Mouse (Mus musculus): ENCODE results near the gene Zfp710. TPM values are rescaled to one million over a fixed set of nuclear protein-coding genes. Genes with fewer than 3 reads are reported as not detected.

The Zfp710 gene
- polyA plus RNA-seq, 1 experiment = 7.7 TPM

DNA sequence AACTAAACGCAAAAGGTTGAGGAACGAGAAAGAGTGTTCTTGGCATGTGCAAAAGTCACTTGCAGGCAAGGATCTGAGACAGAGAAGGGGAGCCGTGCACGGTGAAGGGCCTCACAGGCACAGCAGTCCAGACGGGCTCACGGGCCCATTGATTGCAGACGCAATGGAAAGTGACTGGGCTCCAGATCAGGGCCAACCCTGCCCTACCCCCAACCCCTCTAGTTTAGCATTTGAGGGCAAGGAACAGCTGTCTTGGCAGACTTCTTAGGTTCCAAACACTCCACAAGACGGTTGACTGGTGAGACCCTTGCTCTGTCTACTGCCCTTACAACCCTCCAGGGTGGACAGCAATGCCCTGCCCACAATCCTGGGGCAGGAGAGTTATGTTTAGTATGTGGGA is 48.9 kb downstream of the Zfp710 start:
- peaks cover 6% of the 10 kb centered on the region; the same call in 1 of the 2 replicates for H3K4me1 ChIP-seq (ENCODE audit: control insufficient read depth, insufficient read depth, low read length)
- no peak for TF ChIP-seq POLR2A (IDR thresholded peaks at IDR 0.05; ENCODE audit: low read depth, low read length)
- no peak for TF ChIP-seq CTCF (IDR thresholded peaks at IDR 0.05; ENCODE audit: borderline replicate concordance, insufficient read depth, low read length)
- H3K27ac ChIP-seq (ENCODE audit: insufficient read depth, low read length) = no peak overlapping the region

DNA sequence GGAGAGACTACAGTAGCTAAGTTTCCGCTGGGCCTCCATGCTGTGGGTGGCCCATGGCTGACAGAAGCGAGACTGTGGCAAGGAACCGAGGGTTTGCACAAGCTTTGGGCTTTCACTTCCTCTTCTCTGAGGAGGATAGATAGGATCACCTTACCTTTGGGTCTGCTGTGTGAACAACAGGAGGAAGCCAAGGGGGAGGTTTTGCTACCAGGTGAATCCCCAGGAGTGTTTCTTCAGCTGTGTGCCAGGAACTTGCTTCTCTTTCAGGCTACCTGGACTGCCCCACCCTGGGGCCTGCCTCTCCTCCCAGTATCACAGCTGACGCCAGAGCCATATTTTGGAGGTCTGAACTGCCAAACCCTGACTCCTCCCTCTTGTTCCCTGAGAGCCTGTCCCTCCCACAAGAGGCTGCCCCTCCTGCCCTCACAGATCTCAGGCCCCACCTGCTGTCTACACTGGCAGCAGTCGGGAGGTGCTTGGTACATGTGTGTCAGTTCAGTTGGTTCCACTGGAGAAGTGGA is 50.4 kb downstream of the Zfp710 start:
- no peak for TF ChIP-seq POLR2A (IDR thresholded peaks at IDR 0.05; ENCODE audit: low read depth, low read length)
- TF ChIP-seq CTCF (IDR thresholded peaks at IDR 0.05; ENCODE audit: borderline replicate concordance, insufficient read depth, low read length) = no peak
- no peaks in the 10 kb centered on the region for H3K4me1 ChIP-seq (ENCODE audit: control insufficient read depth, insufficient read depth, low read length)
- H3K27ac ChIP-seq (ENCODE audit: insufficient read depth, low read length) = no peak overlapping the region
- H3K4me3 ChIP-seq (ENCODE audit: insufficient read depth, low read length) = no peak overlapping the region

More for the DNA sequence above, 48.9 kb downstream of the Zfp710 start:
- no peak overlapping the region for H3K4me3 ChIP-seq (ENCODE audit: insufficient read depth, low read length)

DNA sequence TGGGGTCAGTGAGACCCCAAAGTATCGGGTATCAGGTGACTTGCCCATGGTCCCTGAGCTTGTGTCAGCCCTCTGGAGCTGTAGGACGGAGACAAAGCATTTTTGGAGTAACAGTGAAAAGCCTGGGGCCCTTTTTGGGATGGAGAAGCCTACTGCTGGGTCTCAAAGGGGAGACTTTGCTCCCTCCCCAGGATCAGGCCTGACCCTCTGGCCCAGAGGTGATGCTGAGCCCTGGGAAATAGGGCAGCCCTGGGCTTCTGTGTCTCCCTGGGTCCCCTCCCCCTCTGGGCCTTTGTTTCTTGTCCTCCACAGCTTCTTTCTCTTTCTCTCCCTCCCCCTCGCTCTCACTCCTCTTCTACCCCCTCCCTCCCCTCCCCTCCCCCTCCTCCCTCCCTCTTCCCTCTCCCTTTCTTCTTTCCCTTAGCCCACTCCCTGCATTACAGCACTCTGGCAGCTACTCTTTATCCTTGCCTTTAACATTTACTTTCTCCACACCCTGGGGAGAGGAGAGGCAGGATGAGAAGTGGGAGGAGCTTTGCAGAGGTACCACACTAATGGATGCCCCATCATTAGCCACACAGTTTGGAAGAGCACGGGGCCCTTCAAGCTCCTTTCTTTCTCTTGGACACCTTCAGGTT is 51.5 kb downstream of the Zfp710 start:
- no peak for TF ChIP-seq CTCF (IDR thresholded peaks at IDR 0.05; ENCODE audit: borderline replicate concordance, insufficient read depth, low read length)
- TF ChIP-seq POLR2A (IDR thresholded peaks at IDR 0.05; ENCODE audit: low read depth, low read length) = no peak
- Histone ChIP-seq H3K27ac (ENCODE audit: insufficient read depth, low read length) (no peak overlapping the region), H3K4me1 (ENCODE audit: control insufficient read depth, insufficient read depth, low read length) (no peaks in the 10 kb centered on the region), H3K4me3 (ENCODE audit: insufficient read depth, low read length) (no peak overlapping the region)

DNA sequence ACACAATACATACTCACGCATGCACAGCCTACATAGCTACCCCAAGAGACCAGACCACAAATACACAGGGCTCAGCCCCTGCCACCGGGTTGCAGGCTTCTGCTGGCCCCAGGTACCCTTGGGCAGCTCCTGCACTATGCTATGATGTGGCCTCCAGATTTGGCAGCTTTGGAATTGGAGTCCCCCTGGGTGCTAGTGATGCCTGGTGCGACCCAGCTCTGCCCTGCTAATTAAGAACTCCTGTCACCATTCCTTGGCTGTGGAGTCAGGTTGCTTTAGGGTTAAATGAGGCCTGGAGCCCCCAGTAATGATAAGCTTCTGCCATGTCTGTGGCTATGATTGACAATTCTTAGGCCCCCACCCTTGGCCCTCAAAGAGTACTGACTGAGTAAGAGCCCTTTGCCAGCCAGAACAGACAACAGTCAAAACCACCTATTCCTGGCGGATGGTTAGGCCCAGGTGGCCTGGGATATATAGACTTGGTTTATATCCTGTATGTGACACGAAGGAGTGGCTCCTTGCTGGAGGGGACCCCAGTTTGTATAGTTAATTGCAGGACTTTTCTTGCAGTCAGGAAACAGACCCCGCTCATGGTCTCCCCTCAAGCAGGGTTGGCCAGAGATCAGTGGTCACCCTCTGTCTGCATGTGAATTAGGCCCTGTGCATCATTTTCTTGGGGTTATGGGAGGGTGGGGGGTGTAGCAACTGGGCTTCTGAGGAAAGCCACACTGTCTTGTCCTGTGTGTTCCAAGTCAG is 52.5 kb downstream of the Zfp710 start:
- TF ChIP-seq CTCF (IDR thresholded peaks at IDR 0.05; ENCODE audit: borderline replicate concordance, insufficient read depth, low read length) = no peak
- no peak for TF ChIP-seq POLR2A (IDR thresholded peaks at IDR 0.05; ENCODE audit: low read depth, low read length)
- H3K27ac ChIP-seq (ENCODE audit: insufficient read depth, low read length) = no peak overlapping the region
- no peak overlapping the region for H3K4me3 ChIP-seq (ENCODE audit: insufficient read depth, low read length)
- H3K4me1 ChIP-seq (ENCODE audit: control insufficient read depth, insufficient read depth, low read length) = no peaks in the 10 kb centered on the region

DNA sequence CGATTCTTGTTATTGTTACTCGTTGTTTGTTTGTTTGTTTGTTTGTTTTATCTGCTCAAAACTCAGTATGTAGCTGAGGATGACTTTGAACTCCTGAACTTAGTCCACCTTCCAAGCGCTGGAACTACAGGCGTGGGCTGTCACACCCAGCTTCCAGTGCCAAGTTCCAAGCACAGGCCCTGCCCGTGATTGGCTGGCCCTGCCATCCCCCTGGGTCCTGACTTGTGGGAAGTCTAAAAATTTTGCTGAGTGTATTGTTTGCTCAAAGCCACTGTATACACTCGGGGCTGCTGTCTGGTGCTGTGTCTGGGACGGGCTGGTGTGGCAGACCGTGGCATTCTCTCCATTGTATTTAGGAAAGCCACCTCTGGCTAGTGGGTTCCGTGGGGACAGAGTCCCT is 53.2 kb downstream of the Zfp710 start:
- Histone ChIP-seq H3K4me1 (ENCODE audit: control insufficient read depth, insufficient read depth, low read length) (no peaks in the 10 kb centered on the region), H3K27ac (ENCODE audit: insufficient read depth, low read length) (no peak overlapping the region), H3K4me3 (ENCODE audit: insufficient read depth, low read length) (no peak overlapping the region)
- TF ChIP-seq POLR2A (IDR thresholded peaks at IDR 0.05; ENCODE audit: low read depth, low read length) = no peak
- TF ChIP-seq CTCF (IDR thresholded peaks at IDR 0.05; ENCODE audit: borderline replicate concordance, insufficient read depth, low read length) = no peak

DNA sequence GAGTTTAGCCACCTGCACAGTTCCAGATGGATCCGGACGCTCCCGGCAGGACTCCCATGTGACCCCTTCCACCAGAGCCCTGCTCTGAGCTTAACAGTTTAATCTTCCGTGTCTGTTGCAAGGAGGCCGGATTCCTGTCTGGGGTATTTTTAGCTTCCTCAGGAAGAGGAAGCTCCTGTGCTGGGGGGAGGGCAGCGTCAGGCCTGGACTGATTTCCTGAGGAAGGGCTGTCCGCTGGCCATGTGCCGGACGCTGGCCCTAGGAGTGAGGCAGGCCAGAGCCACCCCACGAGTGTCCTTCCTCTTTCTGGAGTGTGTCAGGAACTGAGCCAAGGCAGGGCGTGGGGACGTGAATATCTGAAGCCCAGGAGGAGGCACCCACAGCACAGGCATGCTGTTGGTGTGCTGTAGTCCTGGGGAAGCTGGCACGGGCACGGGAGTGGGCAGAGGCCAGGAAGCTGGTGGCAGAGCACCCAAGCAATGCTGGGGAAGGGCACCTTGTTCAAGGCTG is 54.2 kb downstream of the Zfp710 start:
- Histone ChIP-seq H3K4me3 (ENCODE audit: insufficient read depth, low read length) (no peak overlapping the region), H3K4me1 (ENCODE audit: control insufficient read depth, insufficient read depth, low read length) (no peaks in the 10 kb centered on the region), H3K27ac (ENCODE audit: insufficient read depth, low read length) (no peak overlapping the region)
- no peak for TF ChIP-seq POLR2A (IDR thresholded peaks at IDR 0.05; ENCODE audit: low read depth, low read length)
- TF ChIP-seq CTCF (IDR thresholded peaks at IDR 0.05; ENCODE audit: borderline replicate concordance, insufficient read depth, low read length) = no peak

DNA sequence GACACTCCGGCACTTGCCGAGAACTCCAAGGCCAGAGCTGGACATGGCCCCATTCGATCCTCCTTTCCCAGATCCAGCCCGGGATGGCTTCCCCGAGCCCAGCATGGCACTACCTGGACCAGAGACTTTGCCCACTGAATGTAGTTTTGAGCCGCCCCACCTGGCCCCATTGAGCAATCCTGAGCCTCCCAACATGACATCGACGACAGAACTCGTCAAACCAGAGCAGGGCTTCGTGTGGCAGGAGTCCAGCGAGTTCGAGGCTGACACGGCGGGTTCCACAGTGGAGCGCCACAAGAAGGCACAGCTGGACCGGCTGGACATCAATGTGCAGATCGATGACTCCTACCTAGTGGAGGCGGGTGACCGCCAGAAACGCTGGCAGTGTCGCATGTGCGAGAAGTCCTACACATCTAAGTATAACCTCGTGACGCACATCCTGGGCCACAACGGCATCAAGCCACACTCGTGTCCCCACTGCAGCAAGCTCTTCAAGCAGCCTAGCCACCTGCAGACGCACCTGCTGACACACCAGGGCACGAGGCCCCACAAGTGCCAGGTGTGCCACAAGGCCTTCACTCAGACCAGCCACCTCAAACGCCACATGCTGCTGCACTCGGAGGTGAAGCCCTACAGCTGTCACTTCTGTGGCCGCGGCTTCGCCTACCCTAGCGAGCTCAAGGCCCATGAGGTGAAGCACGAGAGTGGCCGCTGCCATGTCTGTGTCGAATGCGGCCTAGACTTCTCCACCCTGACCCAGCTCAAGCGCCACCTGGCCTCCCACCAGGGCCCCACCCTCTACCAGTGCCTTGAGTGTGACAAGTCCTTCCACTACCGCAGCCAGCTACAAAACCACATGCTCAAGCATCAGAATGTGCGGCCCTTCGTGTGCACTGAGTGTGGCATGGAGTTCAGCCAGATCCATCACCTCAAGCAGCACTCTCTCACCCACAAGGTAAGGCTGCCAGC is 57.3 kb downstream of the Zfp710 start:
- H3K4me3 ChIP-seq (ENCODE audit: insufficient read depth, low read length) = no peak overlapping the region
- no peaks in the 10 kb centered on the region for H3K4me1 ChIP-seq (ENCODE audit: control insufficient read depth, insufficient read depth, low read length)
- TF ChIP-seq POLR2A (IDR thresholded peaks at IDR 0.05; ENCODE audit: low read depth, low read length) (no peak), CTCF (IDR thresholded peaks at IDR 0.05; ENCODE audit: borderline replicate concordance, insufficient read depth, low read length) (no peak)
- no peak overlapping the region for H3K27ac ChIP-seq (ENCODE audit: insufficient read depth, low read length)

DNA sequence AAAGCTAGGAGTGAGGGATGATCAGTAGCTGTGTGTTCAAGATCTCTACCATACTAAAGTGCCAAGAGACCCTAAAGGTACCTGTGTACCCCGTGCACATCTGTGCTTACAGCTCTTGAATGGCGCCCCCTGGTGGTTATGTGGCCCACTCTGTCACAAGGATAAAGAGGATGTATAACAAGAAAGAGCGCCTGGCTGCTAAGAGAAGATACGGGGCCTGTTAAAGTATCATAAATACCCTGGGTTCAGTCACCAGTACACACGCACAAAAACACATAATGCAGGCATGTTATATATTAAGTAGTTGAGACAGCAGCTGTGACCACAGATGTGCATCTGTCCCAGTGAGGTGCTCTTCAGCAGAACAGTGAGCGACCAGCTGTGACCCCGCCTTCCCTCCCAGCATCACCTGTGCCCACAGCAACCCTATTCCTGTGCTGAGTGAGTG is 59.9 kb downstream of the Zfp710 start:
- Histone ChIP-seq H3K4me3 (ENCODE audit: insufficient read depth, low read length) (no peak overlapping the region), H3K4me1 (ENCODE audit: control insufficient read depth, insufficient read depth, low read length) (no peaks in the 10 kb centered on the region), H3K27ac (ENCODE audit: insufficient read depth, low read length) (no peak overlapping the region)
- TF ChIP-seq CTCF (IDR thresholded peaks at IDR 0.05; ENCODE audit: borderline replicate concordance, insufficient read depth, low read length) (peak; percentile 45; the same call in 1 of the 2 replicates), POLR2A (IDR thresholded peaks at IDR 0.05; ENCODE audit: low read depth, low read length) (no peak)
